14 mouse cellular contexts compared by ENCODE assay signal in genomic region chr5:151174485-151175460, GRCm38 (mm10). TPM values are rescaled to one million over a fixed set of nuclear protein-coding genes. Genes with fewer than 3 reads are reported as not detected.
DNase-seq lines count a peak whose midpoint lies in the region; ATAC-seq lines count a peak whose summit lies in the region.
"Had no signal": no experiment of that assay in that cellular context is flagged by ENCODE, and none has a peak within 500 bp of the region (broad histone marks: within the 10 kb centered on the region; RNA-seq: fewer than 3 reads in every experiment).

No protein-coding gene starts in this region.

- H3K27me3 ChIP-seq in hindbrain, embryonic 13.5 days = no peaks in the 10 kb centered on the region
- H3K27me3 ChIP-seq in hindbrain, embryonic 10.5 days (ENCODE audit: insufficient read depth, poor library complexity, severe bottlenecking) = no peaks in the 10 kb centered on the region
- H3K27me3 ChIP-seq in neural tube, embryonic 13.5 days = no peaks in the 10 kb centered on the region
- H3K27me3 ChIP-seq in forebrain, embryonic 14.5 days (replicated peaks; ENCODE audit: control insufficient read depth, insufficient read depth, low read length) = no peaks in the 10 kb centered on the region
- H3K27me3 ChIP-seq: midbrain, embryonic 12.5 days; Patski had no signal

- no peak overlapping the region for H3K4me3 ChIP-seq in hindbrain, embryonic 13.5 days
- no peak overlapping the region for H3K4me3 ChIP-seq in hindbrain, embryonic 10.5 days
- H3K4me3 ChIP-seq in neural tube, embryonic 13.5 days = no peak overlapping the region
- H3K4me3 ChIP-seq in forebrain, embryonic 14.5 days (ENCODE audit: low read depth, low read length) = no peak overlapping the region
- H3K4me3 ChIP-seq: midbrain, embryonic 12.5 days had no signal

- ATAC-seq in hindbrain, embryonic 13.5 days (ENCODE audit: low FRiP score) = no peak
- no peak for ATAC-seq in neural tube, embryonic 13.5 days (ENCODE audit: low read depth)
- no peak for ATAC-seq in forebrain, embryonic 14.5 days

- H3K9me3 ChIP-seq in hindbrain, embryonic 13.5 days = no peaks in the 10 kb centered on the region
- H3K9me3 ChIP-seq in hindbrain, embryonic 10.5 days = no peaks in the 10 kb centered on the region
- H3K9me3 ChIP-seq in neural tube, embryonic 13.5 days = no peaks in the 10 kb centered on the region
- H3K9me3 ChIP-seq in forebrain, embryonic 14.5 days (replicated peaks; ENCODE audit: control insufficient read depth, low read length) = no peaks in the 10 kb centered on the region
- H3K9me3 ChIP-seq: midbrain, embryonic 12.5 days had no signal

- H3K9ac ChIP-seq in hindbrain, embryonic 13.5 days = no peak overlapping the region
- H3K9ac ChIP-seq in neural tube, embryonic 13.5 days = no peak overlapping the region
- H3K9ac ChIP-seq in forebrain, embryonic 14.5 days (ENCODE audit: low read length) = no peak overlapping the region
- H3K9ac ChIP-seq: midbrain, embryonic 12.5 days had no signal

- no peaks in the 10 kb centered on the region for H3K36me3 ChIP-seq in hindbrain, embryonic 13.5 days
- H3K36me3 ChIP-seq in hindbrain, embryonic 10.5 days = no peaks in the 10 kb centered on the region
- H3K36me3 ChIP-seq in neural tube, embryonic 13.5 days = no peaks in the 10 kb centered on the region
- H3K36me3 ChIP-seq in forebrain, embryonic 14.5 days (ENCODE audit: control insufficient read depth, insufficient read depth, low read length) = no peaks in the 10 kb centered on the region
- H3K36me3 ChIP-seq: midbrain, embryonic 12.5 days had no signal

- WGBS in hindbrain, embryonic 13.5 days = 77% methylated on average over 7 of the region's 7 CpGs
- WGBS in hindbrain, embryonic 10.5 days = 67% methylated on average over 7 of the region's 7 CpGs
- 74% methylated on average over 7 of the region's 7 CpGs for WGBS in neural tube, embryonic 13.5 days
- 75% methylated on average over 7 of the region's 7 CpGs for WGBS in forebrain, embryonic 14.5 days

- no peak overlapping the region for H3K4me2 ChIP-seq in hindbrain, embryonic 13.5 days
- no peak overlapping the region for H3K4me2 ChIP-seq in neural tube, embryonic 13.5 days
- no peak overlapping the region for H3K4me2 ChIP-seq in forebrain, embryonic 14.5 days (ENCODE audit: low read length)
- H3K4me2 ChIP-seq: midbrain, embryonic 12.5 days had no signal

- DNase-seq in hindbrain, embryonic 10.5 days (ENCODE audit: low spot score) = no peak
- DNase-seq in neural tube, embryonic 10.5 days (ENCODE audit: extremely low spot score, low spot score) = no peak
- peak; percentile 25 for DNase-seq in heart, postnatal 4 days
- DNase-seq in urinary bladder, postnatal 25 days (ENCODE audit: low spot score) = no peak
- DNase-seq in frontal cortex, postnatal 10 days (ENCODE audit: low spot score in 2 of 2) = no peak
- no peak for DNase-seq in forebrain, embryonic 14.5 days (ENCODE audit: low spot score)
- DNase-seq: adrenal gland, postnatal 25 days; cerebellum, adult 9-11 months; kidney, postnatal 10 days had no signal

- H3K4me1 ChIP-seq in hindbrain, embryonic 13.5 days (replicated peaks) = peaks cover 4% of the 10 kb centered on the region; the same call in 1 of the 2 replicates
- 0 out of 2 replicates have a peak, but pooled peaks cover 2% of the 10 kb centered on the region for H3K4me1 ChIP-seq in hindbrain, embryonic 10.5 days (replicated peaks)
- peaks cover 8% of the 10 kb centered on the region for H3K4me1 ChIP-seq in neural tube, embryonic 13.5 days (replicated peaks)
- no peaks in the 10 kb centered on the region for H3K4me1 ChIP-seq in forebrain, embryonic 14.5 days (ENCODE audit: control insufficient read depth, insufficient read depth, low read length)
- H3K4me1 ChIP-seq: midbrain, embryonic 12.5 days had no signal

- peak overlapping the region; percentile 30; the same call in 1 of the 2 replicates for H3K27ac ChIP-seq in hindbrain, embryonic 13.5 days
- no peak overlapping the region for H3K27ac ChIP-seq in hindbrain, embryonic 10.5 days
- peak overlapping the region; percentile 7; the same call in 1 of the 2 replicates for H3K27ac ChIP-seq in neural tube, embryonic 13.5 days (replicated peaks)
- H3K27ac ChIP-seq in forebrain, embryonic 14.5 days (ENCODE audit: low read depth, low read length) = no peak overlapping the region
- H3K27ac ChIP-seq: midbrain, embryonic 12.5 days had no signal

RNA-seq across cellular contexts. Expression of gene Stard13, which starts 58.9 kb away (rescaled TPM):
- 7.1 and 7.9 TPM in 2 replicates for polyA plus RNA-seq in hindbrain, embryonic 13.5 days (2015; fragmentation: Nextera tagmentation; extraction: Ambion mirVana)
- polyA plus RNA-seq in hindbrain, embryonic 10.5 days (2016; fragmentation: Nextera tagmentation; extraction: Ambion mirVana) = 3.4 and 5.0 TPM in 2 replicates
- 8.5 and 10.0 TPM in 2 replicates for polyA plus RNA-seq in neural tube, embryonic 13.5 days (2015; fragmentation: Nextera tagmentation; extraction: Ambion mirVana)
- total RNA-seq in heart, postnatal 4 days (2021) = 10 to 100 TPM; 20.1 to 20.8 TPM
- polyA plus RNA-seq in forebrain, embryonic 14.5 days (2014; fragmentation: Nextera tagmentation; extraction: Ambion mirVana) = 2.0 and 2.9 TPM in 2 replicates
- total RNA-seq: granulocyte monocyte progenitor cell, adult 5-6 weeks had no signal

Comparison
In these comparisons a context has a peak if more than half of its experiments do, and no peak if none do; other contexts are left out.
1. H3K27ac ChIP-seq: peak in hindbrain, embryonic 13.5 days (single experiment) and neural tube, embryonic 13.5 days (single experiment); none in hindbrain, embryonic 10.5 days (single experiment) and forebrain, embryonic 14.5 days (single experiment).